9 mouse cellular contexts compared by ENCODE assay signal in genomic region chr2:90964811-90965465, GRCm38 (mm10). TPM values are rescaled to one million over a fixed set of nuclear protein-coding genes. Genes with fewer than 3 reads are reported as not detected.
A peak's percentile ranks its signal among the peaks of the same experiment; 100 is the strongest.
DNase-seq lines count a peak whose midpoint lies in the region; ATAC-seq and TF ChIP-seq lines count a peak whose summit lies in the region.
"Had no signal": no experiment of that assay in that cellular context is flagged by ENCODE, and none has a peak within 500 bp of the region (broad histone marks: within the 10 kb centered on the region; RNA-seq: fewer than 3 reads in every experiment).

No protein-coding gene starts in this region.

- no peak overlapping the region for H3K4me3 ChIP-seq in midbrain, embryonic 13.5 days (replicated peaks)
- H3K4me3 ChIP-seq in midbrain, embryonic 10.5 days, result no peak overlapping the region
- H3K4me3 ChIP-seq in heart, adult 2 months, result peak overlapping the region; percentile 26
- H3K4me3 ChIP-seq: midbrain, embryonic 12.5 days had no signal

- DNase-seq in midbrain, embryonic 10.5 days (ENCODE audit: low spot score), result no peak
- peak; percentile 19 to 43 for DNase-seq in cerebellum, postnatal 10 days
- peak; percentile 44 to 47 for DNase-seq in heart, adult 2 months
- peak; percentile 31 to 46 for DNase-seq in layer of hippocampus, postnatal 10 days (ENCODE audit: low spot score in 2 of 2)
- DNase-seq in lung, postnatal 14 days, result peak; percentile 27
- DNase-seq in spleen, adult 12 weeks (ENCODE audit: low spot score), result no peak
- DNase-seq in ovary, postnatal 14 days (ENCODE audit: low spot score), result no peak

- no peak for TF ChIP-seq EP300 in heart, adult 2 months (IDR thresholded peaks at IDR 0.05; ENCODE audit: insufficient read depth, low read depth, low read length)

- ATAC-seq in midbrain, embryonic 13.5 days, result peak; percentile 53; the same call in 1 of the 2 replicates

- H3K27ac ChIP-seq in midbrain, embryonic 13.5 days, result 0 out of 2 replicates have a peak overlapping the region, but pooled peaks have one; percentile 22
- H3K27ac ChIP-seq in midbrain, embryonic 10.5 days (replicated peaks), result no peak overlapping the region
- H3K27ac ChIP-seq in heart, adult 2 months, result peak overlapping the region; percentile 42
- H3K27ac ChIP-seq: midbrain, embryonic 12.5 days had no signal

- H3K9ac ChIP-seq in midbrain, embryonic 13.5 days (replicated peaks), result no peak overlapping the region
- no peak overlapping the region for H3K9ac ChIP-seq in heart, adult 2 months (ENCODE audit: low read depth, low read length)
- H3K9ac ChIP-seq: midbrain, embryonic 12.5 days had no signal

- peak; percentile 14; the same call in 1 of the 2 replicates for TF ChIP-seq CTCF in heart, adult 2 months (IDR thresholded peaks at IDR 0.05)

- peak; percentile 22; the same call in 1 of the 2 replicates for TF ChIP-seq POLR2A in heart, adult 2 months (IDR thresholded peaks at IDR 0.05; ENCODE audit: insufficient read depth, low read depth, low read length)

- H3K4me1 ChIP-seq in midbrain, embryonic 13.5 days (replicated peaks), result peaks cover 7% of the 10 kb centered on the region
- peaks cover 4% of the 10 kb centered on the region for H3K4me1 ChIP-seq in midbrain, embryonic 10.5 days
- H3K4me1 ChIP-seq in heart, adult 2 months (ENCODE audit: control insufficient read depth, insufficient read depth, low read length), result peaks cover 13% of the 10 kb centered on the region

- H3K9me3 ChIP-seq in midbrain, embryonic 13.5 days, result no peaks in the 10 kb centered on the region
- no peaks in the 10 kb centered on the region for H3K9me3 ChIP-seq in midbrain, embryonic 10.5 days (replicated peaks)
- H3K9me3 ChIP-seq: midbrain, embryonic 12.5 days had no signal

- H3K4me2 ChIP-seq in midbrain, embryonic 13.5 days (replicated peaks), result no peak overlapping the region
- H3K4me2 ChIP-seq: midbrain, embryonic 12.5 days had no signal

- intact Hi-C loops in heart, adult 2 months (cut with DNase I), result no loop called here

- 74% methylated on average over 7 of the region's 7 CpGs for WGBS in midbrain, embryonic 13.5 days
- WGBS in midbrain, embryonic 10.5 days, result 90% methylated on average over 7 of the region's 7 CpGs
- 11% methylated on average over 7 of the region's 7 CpGs for WGBS in heart, adult 2 months

- no peaks in the 10 kb centered on the region for H3K36me3 ChIP-seq in midbrain, embryonic 13.5 days
- peaks cover 9% of the 10 kb centered on the region; the same call in 1 of the 2 replicates for H3K36me3 ChIP-seq in midbrain, embryonic 10.5 days
- H3K36me3 ChIP-seq in heart, adult 2 months (ENCODE audit: control insufficient read depth, insufficient read depth, low read length), result peaks cover 23% of the 10 kb centered on the region
- H3K36me3 ChIP-seq: midbrain, embryonic 12.5 days had no signal

- H3K27me3 ChIP-seq in midbrain, embryonic 13.5 days, result no peaks in the 10 kb centered on the region
- no peaks in the 10 kb centered on the region for H3K27me3 ChIP-seq in midbrain, embryonic 10.5 days (ENCODE audit: low read depth, poor library complexity, severe bottlenecking)
- H3K27me3 ChIP-seq in heart, adult 2 months (ENCODE audit: control insufficient read depth, insufficient read depth, low read length), result no peaks in the 10 kb centered on the region
- H3K27me3 ChIP-seq: midbrain, embryonic 12.5 days had no signal

- peaks cover 4% of the 10 kb centered on the region; the same call in 1 of the 2 replicates for H3K79me2 ChIP-seq in heart, adult 2 months (replicated peaks; ENCODE audit: control insufficient read depth, insufficient read depth, low read length)

RNA-seq across cellular contexts. Expression of gene Celf1, which starts 24.8 kb away (rescaled TPM):
- 137 and 140 TPM in 2 replicates for polyA plus RNA-seq in midbrain, embryonic 13.5 days (2015; fragmentation: Nextera tagmentation; extraction: Ambion mirVana)
- 148 and 158 TPM in 2 replicates for polyA plus RNA-seq in midbrain, embryonic 10.5 days (2016; fragmentation: Nextera tagmentation; extraction: Ambion mirVana)
- 10 to 100 TPM; 69.2 to 77.7 TPM for total RNA-seq in heart, adult 2 months (2021)
- polyA plus RNA-seq in heart, adult 2 months (2012; rRNA removed), result 39.2 and 74.0 TPM in 2 replicates
- total RNA-seq in layer of hippocampus, postnatal 10 days (2021), result 100 to 1,000 TPM; 109 to 116 TPM

Comparison
In these comparisons a context has a peak if more than half of its experiments do, and no peak if none do; other contexts are left out.
1. DNase-seq: peak in cerebellum, postnatal 10 days (2 of 2), heart, adult 2 months (2 of 2), layer of hippocampus, postnatal 10 days (2 of 2) and lung, postnatal 14 days (single experiment); none in midbrain, embryonic 10.5 days (single experiment), spleen, adult 12 weeks (single experiment) and ovary, postnatal 14 days (single experiment).